Mouse (Mus musculus) cerebellum, adult 8-10 months (tissue): ENCODE measurements around the gene Ndufa12.

ENCODE experiments used
- DNase-seq: peaks from one replicate; pipeline ENCODE4 v3.0.0; 2022

Gene Ndufa12

GRCm38 (mm10) chr10:94198482-94199405 is at the start of gene Ndufa12:
TSS of gene Ndufa12 (plus strand) at chr10:94198720.
- peak; percentile 96 for DNase-seq

- no peak for DNase-seq
Measured at GRCm38 (mm10) chr10:94151488-94151887, 47.0 kb upstream of the Ndufa12 start.

- no peak for DNase-seq
Measured at GRCm38 (mm10) chr10:94153841-94154240, 44.7 kb upstream of the Ndufa12 start.

- DNase-seq, result no peak
Measured at GRCm38 (mm10) chr10:94158962-94159361, 39.6 kb upstream of the Ndufa12 start.

GRCm38 (mm10) chr10:94159406-94159805 is 39.1 kb upstream of the Ndufa12 start:
- DNase-seq, result no peak

GRCm38 (mm10) chr10:94161051-94161765 is 37.3 kb upstream of the Ndufa12 start:
- no peak for DNase-seq

- DNase-seq, result no peak
Measured at GRCm38 (mm10) chr10:94162031-94162430, 36.5 kb upstream of the Ndufa12 start.

GRCm38 (mm10) chr10:94164104-94164845 is 34.2 kb upstream of the Ndufa12 start:
- no peak for DNase-seq

- no peak for DNase-seq
Measured at GRCm38 (mm10) chr10:94165426-94165825, 33.1 kb upstream of the Ndufa12 start.

GRCm38 (mm10) chr10:94167051-94167750 is 31.3 kb upstream of the Ndufa12 start:
- DNase-seq, result no peak

- no peak for DNase-seq
Measured at GRCm38 (mm10) chr10:94171440-94172130, 26.9 kb upstream of the Ndufa12 start.

GRCm38 (mm10) chr10:94172137-94172536 is 26.4 kb upstream of the Ndufa12 start:
- no peak for DNase-seq

- no peak for DNase-seq
Measured at GRCm38 (mm10) chr10:94172706-94173105, 25.8 kb upstream of the Ndufa12 start.

- DNase-seq, result no peak
Measured at GRCm38 (mm10) chr10:94174652-94175051, 23.9 kb upstream of the Ndufa12 start.

GRCm38 (mm10) chr10:94183199-94183598 is 15.3 kb upstream of the Ndufa12 start:
- no peak for DNase-seq

- no peak for DNase-seq
Measured at GRCm38 (mm10) chr10:94204973-94205372, 6.5 kb downstream of the Ndufa12 start.

- DNase-seq, result no peak
Measured at GRCm38 (mm10) chr10:94210718-94211618, 12.4 kb downstream of the Ndufa12 start.

GRCm38 (mm10) chr10:94211725-94212124 is 13.2 kb downstream of the Ndufa12 start:
- no peak for DNase-seq

GRCm38 (mm10) chr10:94225026-94225750 is 26.7 kb downstream of the Ndufa12 start:
- no peak for DNase-seq
